Mouse (Mus musculus): ENCODE data around the gene Olig2. TPM values are rescaled to one million over a fixed set of nuclear protein-coding genes. Genes with fewer than 3 reads are reported as not detected.

Gene Olig2
- total RNA-seq, 4 experiments from 2014 or later: not detected

DNA sequence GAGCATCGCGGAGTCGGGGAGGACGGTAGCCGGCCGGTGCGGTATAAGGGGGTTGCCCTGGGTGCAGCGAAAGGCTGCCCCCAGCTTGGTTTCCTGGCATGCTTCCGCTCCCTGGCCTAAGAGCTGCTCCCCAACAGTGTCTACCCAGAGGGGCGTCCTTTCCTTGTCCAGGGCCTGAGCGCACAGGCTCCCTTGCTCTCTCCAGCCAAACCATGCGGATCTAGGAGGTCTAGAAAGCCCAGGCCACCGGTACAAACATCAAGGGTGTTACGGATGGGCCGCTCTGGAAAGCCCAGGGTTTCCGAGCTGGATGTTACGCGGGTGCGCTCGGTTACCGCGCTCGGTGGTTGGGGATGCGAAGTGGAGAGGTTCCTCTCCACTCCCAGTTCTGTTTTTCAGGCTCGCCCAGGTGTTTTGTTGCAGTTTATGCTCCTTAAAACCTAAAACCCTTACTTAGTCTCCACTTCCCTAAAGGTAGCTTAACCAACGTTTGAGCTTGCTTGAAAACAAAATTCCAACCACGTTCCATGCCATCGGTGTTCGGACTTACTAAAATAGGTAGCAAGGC lies 45.8 kb downstream of the Olig2 start:
- no peak for DNase-seq

DNA sequence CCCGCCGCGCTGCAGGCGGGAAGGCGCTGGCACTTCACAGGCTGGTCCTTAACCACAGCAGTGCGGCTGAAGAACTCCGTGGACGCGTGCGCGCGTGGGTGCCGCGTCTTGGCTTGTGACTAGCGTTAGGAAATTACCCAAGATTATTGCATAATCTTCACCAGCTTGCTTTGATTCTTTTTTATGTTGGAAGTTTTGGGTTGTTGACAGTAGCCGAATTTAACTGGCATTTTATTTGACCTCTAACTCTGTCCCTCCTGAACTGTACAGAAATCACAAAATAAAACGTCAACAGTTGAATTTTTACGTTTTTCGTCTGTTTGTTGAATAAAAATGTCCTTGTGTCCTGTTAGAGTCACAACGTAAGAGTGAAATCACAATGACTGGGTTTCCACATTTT lies 46.4 kb downstream of the Olig2 start:
- no peak for DNase-seq

Other genes with a start within 250 kb of the Olig2 start
- 10 to 100 TPM; 53.0 to 72.0 (median 57.9) TPM for gene Synj1, start 214.1 kb upstream of the Olig2 start, total RNA-seq (2022)
- 10 to 100 TPM; 45.8 to 77.8 (median 53.7) TPM for gene Paxbp1, start 180.9 kb upstream of the Olig2 start, total RNA-seq (2022)
- under 1 TPM in 2 of 4 experiments, not detected in 2; 0.17 to 0.32 TPM for gene 4932438H23Rik, start 130.3 kb upstream of the Olig2 start, total RNA-seq (2022)
- under 1 TPM in 1 of 4 experiments, not detected in 3; 0.20 TPM for gene Olig1, start 44.3 kb downstream of the Olig2 start, total RNA-seq (2022)
- 100 to 1,000 TPM in 1 of 4 experiments, 10 to 100 TPM in 3; 83.7 to 103 (median 95.8) TPM for gene Ifnar2, start 147.3 kb downstream of the Olig2 start, total RNA-seq (2022)
- gene Gm21970, start 166.3 kb downstream of the Olig2 start, total RNA-seq (2022): under 1 TPM in 1 of 4 experiments, not detected in 3; 0.54 TPM
- 100 to 1,000 TPM; 281 to 305 (median 301) TPM for gene Il10rb, start 180.7 kb downstream of the Olig2 start, total RNA-seq (2022)